In genomic region chr7:118854606-118855005, GRCm38 (mm10) we compare ENCODE assay signal across 8 mouse cellular contexts. TPM values are rescaled to one million over a fixed set of nuclear protein-coding genes. Genes with fewer than 3 reads are reported as not detected.
DNase-seq lines count a peak whose midpoint lies in the region; ATAC-seq and TF ChIP-seq lines count a peak whose summit lies in the region.

No protein-coding gene starts in this region.

- 4% methylated on average over 3 of the region's 3 CpGs for WGBS in kidney, adult 2 months
- 20% methylated on average over 3 of the region's 3 CpGs for WGBS in hindbrain, embryonic 11.5 days
- 27% methylated on average over 3 of the region's 3 CpGs for WGBS in midbrain, embryonic 12.5 days

- TF ChIP-seq CTCF in kidney, adult 2 months (conservative IDR thresholded peaks at IDR 0.05; ENCODE audit: insufficient read depth, insufficient read length, low read depth, low read length), result no peak

- peaks cover 6% of the 10 kb centered on the region; the same call in 1 of the 2 replicates for H3K4me1 ChIP-seq in kidney, adult 2 months (ENCODE audit: control insufficient read depth, insufficient read depth, low read length)
- no peaks in the 10 kb centered on the region for H3K4me1 ChIP-seq in hindbrain, embryonic 11.5 days (replicated peaks; ENCODE audit: control insufficient read depth, insufficient read depth, low read length)
- peaks cover 13% of the 10 kb centered on the region for H3K4me1 ChIP-seq in midbrain, embryonic 12.5 days

- ATAC-seq in hindbrain, embryonic 11.5 days (ENCODE audit: low FRiP score), result no peak
- ATAC-seq in midbrain, embryonic 12.5 days (ENCODE audit: low FRiP score, low read depth), result no peak

- no peak for DNase-seq in kidney, adult 2 months
- DNase-seq in kidney, postnatal 10 days, result no peak
- peak; percentile 66 for DNase-seq in MEL-GATA-1-ER (ENCODE audit: extremely low read depth, low read depth)
- DNase-seq in hindbrain, embryonic 11.5 days (ENCODE audit: low spot score), result no peak
- DNase-seq in thymus, postnatal 36 days, result no peak
- DNase-seq in layer of hippocampus, postnatal 36 days, result no peak
- DNase-seq in cerebellum, adult 9-11 months, result no peak

- no peak for TF ChIP-seq POLR2A in kidney, adult 2 months (IDR thresholded peaks at IDR 0.05; ENCODE audit: low read depth, low read length)

- no peaks in the 10 kb centered on the region for H3K9me3 ChIP-seq in hindbrain, embryonic 11.5 days (ENCODE audit: control insufficient read depth, low read length)
- H3K9me3 ChIP-seq in midbrain, embryonic 12.5 days, result no peaks in the 10 kb centered on the region

- H3K4me2 ChIP-seq in hindbrain, embryonic 11.5 days (replicated peaks; ENCODE audit: low read depth, low read length), result peak overlapping the region; percentile 69
- H3K4me2 ChIP-seq in midbrain, embryonic 12.5 days (replicated peaks), result peak overlapping the region; percentile 75

- H3K36me3 ChIP-seq in kidney, adult 2 months (ENCODE audit: control insufficient read depth, insufficient read depth, low read length), result no peaks in the 10 kb centered on the region
- peaks cover 8% of the 10 kb centered on the region; the same call in 1 of the 2 replicates for H3K36me3 ChIP-seq in hindbrain, embryonic 11.5 days (ENCODE audit: control insufficient read depth, insufficient read depth, low read length)
- peaks cover 35% of the 10 kb centered on the region for H3K36me3 ChIP-seq in midbrain, embryonic 12.5 days

- peak overlapping the region; percentile 77 for H3K4me3 ChIP-seq in kidney, adult 2 months (ENCODE audit: insufficient read depth, low read depth, low read length)
- H3K4me3 ChIP-seq in hindbrain, embryonic 11.5 days (ENCODE audit: low read depth, low read length), result peak overlapping the region; percentile 83
- H3K4me3 ChIP-seq in midbrain, embryonic 12.5 days, result peak overlapping the region; percentile 82

- H3K27me3 ChIP-seq in kidney, adult 2 months (replicated peaks; ENCODE audit: control insufficient read depth, insufficient read depth, low read length), result no peaks in the 10 kb centered on the region
- H3K27me3 ChIP-seq in hindbrain, embryonic 11.5 days (ENCODE audit: control insufficient read depth, insufficient read depth, low read length), result no peaks in the 10 kb centered on the region
- no peaks in the 10 kb centered on the region for H3K27me3 ChIP-seq in midbrain, embryonic 12.5 days

- no peak overlapping the region for H3K27ac ChIP-seq in kidney, adult 2 months (ENCODE audit: insufficient read depth, low read depth, low read length)
- H3K27ac ChIP-seq in hindbrain, embryonic 11.5 days (ENCODE audit: low read depth, low read length), result no peak overlapping the region
- H3K27ac ChIP-seq in midbrain, embryonic 12.5 days (replicated peaks), result no peak overlapping the region

- H3K9ac ChIP-seq in hindbrain, embryonic 11.5 days (ENCODE audit: low read depth, low read length), result peak overlapping the region; percentile 60; the same call in 1 of the 2 replicates
- H3K9ac ChIP-seq in midbrain, embryonic 12.5 days (replicated peaks), result peak overlapping the region; percentile 72

RNA-seq across cellular contexts. Expression of gene Iqck, which starts 0.9 kb away (rescaled TPM):
- polyA plus RNA-seq in kidney, adult 2 months (2012; rRNA removed), result 1.6 and 2.0 TPM in 2 replicates
- 4.0 and 4.3 TPM in 2 replicates for polyA plus RNA-seq in hindbrain, embryonic 11.5 days (2014; fragmentation: Nextera tagmentation; extraction: Ambion mirVana)
- polyA plus RNA-seq in midbrain, embryonic 12.5 days (2016; fragmentation: Nextera tagmentation; extraction: Ambion mirVana), result 2.7 and 3.5 TPM in 2 replicates
- 1 to 10 TPM; 4.3 to 4.5 TPM for total RNA-seq in layer of hippocampus, postnatal 36 days (2021)

RNA-seq across cellular contexts. Expression of gene Knop1, which starts 1.4 kb away (rescaled TPM):
- polyA plus RNA-seq in kidney, adult 2 months (2012; rRNA removed), result 10.0 and 11.8 TPM in 2 replicates
- 108 and 112 TPM in 2 replicates for polyA plus RNA-seq in hindbrain, embryonic 11.5 days (2014; fragmentation: Nextera tagmentation; extraction: Ambion mirVana)
- polyA plus RNA-seq in midbrain, embryonic 12.5 days (2016; fragmentation: Nextera tagmentation; extraction: Ambion mirVana), result 110 and 115 TPM in 2 replicates
- total RNA-seq in layer of hippocampus, postnatal 36 days (2021), result 10 to 100 TPM; 28.8 to 29.4 TPM
